9 mouse cellular contexts compared by ENCODE assay signal in genomic region chr11:85831656-85832230, GRCm38 (mm10). TPM values are rescaled to one million over a fixed set of nuclear protein-coding genes. Genes with fewer than 3 reads are reported as not detected.
DNase-seq lines count a peak whose midpoint lies in the region; ATAC-seq lines count a peak whose summit lies in the region.
"Had no signal": no experiment of that assay in that cellular context is flagged by ENCODE, and none has a peak within 500 bp of the region (broad histone marks: within the 10 kb centered on the region; RNA-seq: fewer than 3 reads in every experiment).

No protein-coding gene starts in this region.

- H3K9ac ChIP-seq in kidney, embryonic 16.5 days (replicated peaks; ENCODE audit: low read length), result peak overlapping the region; percentile 70
- no peak overlapping the region for H3K9ac ChIP-seq in forebrain, embryonic 13.5 days
- peak overlapping the region; percentile 28; the same call in 1 of the 2 replicates for H3K9ac ChIP-seq in liver, embryonic 12.5 days

- ATAC-seq in kidney, embryonic 16.5 days (ENCODE audit: low FRiP score, low TSS enrichment), result no peak
- no peak for ATAC-seq in forebrain, embryonic 13.5 days
- no peak for ATAC-seq in liver, embryonic 12.5 days
- no peak for ATAC-seq in megakaryocyte progenitor cell, adult 5-6 weeks (replicated peaks; ENCODE audit: poor library complexity)

- no peaks in the 10 kb centered on the region for H3K36me3 ChIP-seq in kidney, embryonic 16.5 days (ENCODE audit: insufficient read depth, low read length)
- H3K36me3 ChIP-seq in forebrain, embryonic 13.5 days (ENCODE audit: poor library complexity, severe bottlenecking), result no peaks in the 10 kb centered on the region
- H3K36me3 ChIP-seq in liver, embryonic 12.5 days, result no peaks in the 10 kb centered on the region

- H3K9me3 ChIP-seq in kidney, embryonic 16.5 days (ENCODE audit: low read length), result no peaks in the 10 kb centered on the region
- no peaks in the 10 kb centered on the region for H3K9me3 ChIP-seq in forebrain, embryonic 13.5 days (replicated peaks)
- no peaks in the 10 kb centered on the region for H3K9me3 ChIP-seq in liver, embryonic 12.5 days (replicated peaks)

- peak overlapping the region; percentile 74 for H3K4me3 ChIP-seq in kidney, embryonic 16.5 days (ENCODE audit: low read length)
- H3K4me3 ChIP-seq in forebrain, embryonic 13.5 days, result peak overlapping the region; percentile 38
- peak overlapping the region; percentile 55 for H3K4me3 ChIP-seq in liver, embryonic 12.5 days

- H3K27ac ChIP-seq in kidney, embryonic 16.5 days (ENCODE audit: low read length), result peak overlapping the region; percentile 87
- H3K27ac ChIP-seq in forebrain, embryonic 13.5 days, result no peak overlapping the region
- H3K27ac ChIP-seq in liver, embryonic 12.5 days, result peak overlapping the region; percentile 37; the same call in 1 of the 2 replicates

- WGBS in kidney, embryonic 16.5 days, result under 1% methylated on average over 33 of the region's 33 CpGs
- WGBS in forebrain, embryonic 13.5 days, result under 1% methylated on average over 30 of the region's 33 CpGs
- WGBS in liver, embryonic 12.5 days (ENCODE audit: insufficient replicate concordance), result 3% methylated on average over 33 of the region's 33 CpGs

- peak overlapping the region; percentile 79 for H3K4me2 ChIP-seq in kidney, embryonic 16.5 days (replicated peaks; ENCODE audit: low read depth, low read length)
- H3K4me2 ChIP-seq in forebrain, embryonic 13.5 days, result peak overlapping the region; percentile 65
- H3K4me2 ChIP-seq in liver, embryonic 12.5 days, result peak overlapping the region; percentile 69

- DNase-seq in kidney, adult 18-20 months, result no peak
- peak; percentile 71 for DNase-seq in retina, postnatal 1 day
- no peak for DNase-seq in adrenal gland, adult 18-20 months (ENCODE audit: low spot score in 2 of 2)
- no peak for DNase-seq in ovary, postnatal 14 days (ENCODE audit: low spot score)

- H3K27me3 ChIP-seq in kidney, embryonic 16.5 days (ENCODE audit: insufficient read depth, low read length), result peaks cover 46% of the 10 kb centered on the region
- peaks cover 98% of the 10 kb centered on the region for H3K27me3 ChIP-seq in forebrain, embryonic 13.5 days
- H3K27me3 ChIP-seq in liver, embryonic 12.5 days (replicated peaks), result peaks cover 100% of the 10 kb centered on the region

- H3K4me1 ChIP-seq in kidney, embryonic 16.5 days (ENCODE audit: insufficient read depth, low read length), result peaks cover 39% of the 10 kb centered on the region
- peaks cover 30% of the 10 kb centered on the region for H3K4me1 ChIP-seq in forebrain, embryonic 13.5 days
- H3K4me1 ChIP-seq in liver, embryonic 12.5 days, result peaks cover 53% of the 10 kb centered on the region

RNA-seq across cellular contexts. Expression of gene Tbx2, which starts 0.6 kb away (rescaled TPM):
- polyA plus RNA-seq in kidney, embryonic 16.5 days (2015; fragmentation: Nextera tagmentation; extraction: Ambion mirVana), result 10.3 TPM in 2 replicates
- polyA plus RNA-seq in forebrain, embryonic 13.5 days (2015; fragmentation: Nextera tagmentation; extraction: Ambion mirVana), result 0.42 and 0.61 TPM in 2 replicates
- polyA plus RNA-seq in liver, embryonic 12.5 days (2016; fragmentation: Nextera tagmentation; extraction: Ambion mirVana), result 1.1 and 1.4 TPM in 2 replicates
- total RNA-seq in megakaryocyte progenitor cell, adult 5-6 weeks (2015), result 0.10 TPM in 1 of 2 replicates, not detected in the other
- not detected in 2 replicates for total RNA-seq in megakaryocyte progenitor cell, adult 5-6 weeks (2017)
- total RNA-seq in adrenal gland, adult 18-20 months (2021), result 10 to 100 TPM; 14.5 to 17.7 TPM

RNA-seq across cellular contexts. Expression of gene Gm11444, which starts 18.4 kb away (rescaled TPM):
- polyA plus RNA-seq in kidney, embryonic 16.5 days (2015; fragmentation: Nextera tagmentation; extraction: Ambion mirVana), result not detected in 2 replicates
- not detected in 2 replicates for polyA plus RNA-seq in forebrain, embryonic 13.5 days (2015; fragmentation: Nextera tagmentation; extraction: Ambion mirVana)
- polyA plus RNA-seq in liver, embryonic 12.5 days (2016; fragmentation: Nextera tagmentation; extraction: Ambion mirVana), result not detected in 2 replicates
- total RNA-seq in megakaryocyte progenitor cell, adult 5-6 weeks (2015), result not detected in 2 replicates
- total RNA-seq in megakaryocyte progenitor cell, adult 5-6 weeks (2017), result not detected in 2 replicates
- total RNA-seq in adrenal gland, adult 18-20 months (2021), result not detected
- polyA plus RNA-seq: gonadal fat pad, adult 2 months had no signal

RNA-seq across cellular contexts. Expression of gene Tbx4, which starts 54.5 kb away (rescaled TPM):
- 0.24 and 1.7 TPM in 2 replicates for polyA plus RNA-seq in kidney, embryonic 16.5 days (2015; fragmentation: Nextera tagmentation; extraction: Ambion mirVana)
- 0.06 and 0.26 TPM in 2 replicates for polyA plus RNA-seq in forebrain, embryonic 13.5 days (2015; fragmentation: Nextera tagmentation; extraction: Ambion mirVana)
- 0.12 and 0.35 TPM in 2 replicates for polyA plus RNA-seq in liver, embryonic 12.5 days (2016; fragmentation: Nextera tagmentation; extraction: Ambion mirVana)
- not detected in 2 replicates for total RNA-seq in megakaryocyte progenitor cell, adult 5-6 weeks (2015)
- total RNA-seq in megakaryocyte progenitor cell, adult 5-6 weeks (2017), result not detected in 2 replicates
- not detected for total RNA-seq in adrenal gland, adult 18-20 months (2021)
